Mouse (Mus musculus) olfactory bulb, adult 2 months (tissue): ENCODE data around the gene Limch1.

Experiments
- CTCF ChIP-seq: fragments of 200-500 bp; IDR thresholded peaks from 2 replicates; pipeline ENCODE4 v1.5.1; 2012; ENCODE audit warnings: low read depth, mild to moderate bottlenecking, low read length, moderate library complexity; ENCODE audit not compliant: insufficient read depth
- POLR2A ChIP-seq: fragments of 200-500 bp; IDR thresholded peaks from 2 replicates; pipeline ENCODE4 v1.6.1; 2012; ENCODE audit warnings: mild to moderate bottlenecking, low read depth, low read length, moderate library complexity; ENCODE audit not compliant: insufficient read depth

DNA sequence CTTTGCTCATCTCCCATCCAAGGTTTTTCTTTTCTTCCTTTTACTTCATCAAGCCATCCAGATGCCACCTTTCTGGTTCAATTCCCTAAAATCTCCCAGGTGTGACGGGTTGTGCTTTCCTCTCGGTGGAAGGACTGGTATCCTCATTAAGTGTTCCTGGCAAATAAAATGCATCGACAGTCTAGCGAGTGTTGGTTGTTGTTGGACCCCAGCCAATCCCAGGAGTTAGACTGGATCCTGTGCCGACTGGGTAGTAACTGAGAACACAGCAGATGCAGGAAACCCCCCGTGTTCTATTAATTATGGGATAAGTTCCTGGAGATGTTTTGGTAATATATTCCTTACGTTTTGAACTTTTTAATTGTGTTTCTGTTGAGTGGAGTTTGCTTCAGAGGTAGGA, 197.9 kb downstream of the Limch1 start:
- no peak for TF ChIP-seq POLR2A
- no peak for TF ChIP-seq CTCF
